Mouse (Mus musculus) cerebellum, adult (tissue): Measurements from ENCODE around the gene Zfp488.

Experiments used
- ATAC-seq: cut with Nextera tagmentation; 2 replicates; pipeline ENCODE4 v1.9.2; 2017; ENCODE audit warnings: mild to moderate bottlenecking, moderate library complexity, mixed read lengths; ENCODE audit not compliant: insufficient number of reproducible peaks, low FRiP score, low TSS enrichment

Zfp488 gene

DNA sequence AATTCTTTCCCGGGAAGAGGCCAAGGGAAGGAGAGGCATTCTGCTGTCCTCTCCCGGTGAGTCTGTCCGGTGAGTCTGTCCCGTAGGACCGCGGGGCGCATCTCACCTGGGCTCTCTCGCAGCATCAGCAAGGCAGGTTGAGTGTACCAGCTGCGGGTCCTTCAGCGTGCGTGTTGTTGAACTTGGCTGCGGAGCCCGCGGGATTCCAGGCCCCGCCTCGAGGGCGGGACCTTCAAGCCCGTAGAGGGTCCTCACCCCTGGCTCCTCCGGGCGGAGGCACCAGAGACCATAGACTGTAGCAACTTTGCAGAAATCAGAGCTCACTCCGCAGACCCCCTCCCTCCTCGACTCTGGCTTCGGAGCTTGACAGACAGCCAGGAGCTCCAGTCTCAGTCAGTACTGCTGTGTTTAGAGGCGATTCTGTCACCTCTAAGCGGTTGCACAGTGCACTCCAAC is at the start of gene Zfp488:
Gene Zfp488 (minus strand): TSS at position 161 of the 456 bp plus-strand sequence.
- peak; percentile 36; the same call in 1 of the 2 replicates for ATAC-seq

GRCm38 (mm10) chr14:34026710-34027109 is 48.1 kb upstream of the Zfp488 start:
- ATAC-seq: no peak

DNA sequence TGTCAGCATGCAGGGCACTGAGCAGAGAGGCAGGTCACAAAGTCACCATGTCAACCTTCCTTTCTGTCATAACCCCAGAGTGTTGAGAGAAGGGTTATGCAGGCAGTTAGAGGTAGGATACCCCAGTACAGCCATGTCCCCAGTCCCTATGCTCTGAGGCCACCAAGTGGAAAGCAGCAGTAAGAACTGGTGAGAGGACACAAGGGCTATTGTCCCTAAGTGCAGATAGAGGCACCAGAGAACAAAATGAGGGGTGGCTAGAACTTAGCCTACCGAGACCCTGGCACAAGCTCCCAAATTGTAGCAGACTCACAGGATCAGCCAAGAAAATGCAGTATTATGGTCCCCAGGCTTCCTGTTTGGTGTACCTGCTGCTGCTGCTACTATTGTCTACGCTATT is 38.4 kb upstream of the Zfp488 start:
- no peak for ATAC-seq

- ATAC-seq: no peak
Measured at GRCm38 (mm10) chr14:34016381-34016780, 37.8 kb upstream of the Zfp488 start, which contains the start of gene Gm5460. Gene Gm5460, plus strand, starts transcription at chr14:34016758.

- no peak for ATAC-seq
Measured at GRCm38 (mm10) chr14:34015063-34015462, 36.5 kb upstream of the Zfp488 start, which contains the start of gene Gm30083. Gene Gm30083, minus strand, starts transcription at chr14:34015182.

GRCm38 (mm10) chr14:34002358-34002757 is 23.8 kb upstream of the Zfp488 start:
- no peak for ATAC-seq

DNA sequence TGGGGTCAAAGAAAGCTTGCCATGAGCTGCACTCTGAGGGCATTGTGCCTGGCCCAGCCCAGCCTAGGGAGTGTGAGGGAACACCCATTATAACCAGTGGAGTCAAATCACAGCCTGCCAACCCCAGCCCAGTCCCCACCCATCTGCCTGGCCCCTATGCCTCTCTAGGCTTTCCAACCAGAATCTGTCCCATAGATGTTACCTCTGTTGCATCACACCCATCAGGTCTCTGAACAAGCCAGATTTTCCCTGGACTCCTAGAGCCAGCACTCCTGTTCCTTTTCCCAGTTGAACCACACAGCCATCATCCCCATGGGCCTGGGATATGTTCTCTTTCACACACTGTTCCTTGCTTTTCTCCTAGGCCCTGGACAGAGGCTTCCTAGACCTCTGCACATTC is 22.9 kb upstream of the Zfp488 start:
- ATAC-seq: no peak

GRCm38 (mm10) chr14:34000076-34000475 is 21.5 kb upstream of the Zfp488 start:
- ATAC-seq: no peak

- no peak for ATAC-seq
Measured at GRCm38 (mm10) chr14:33997427-33997826, 18.9 kb upstream of the Zfp488 start.

- ATAC-seq: no peak
Measured at GRCm38 (mm10) chr14:33993521-33994289, 15.1 kb upstream of the Zfp488 start.

- ATAC-seq: no peak
Measured at GRCm38 (mm10) chr14:33993051-33993450, 14.5 kb upstream of the Zfp488 start.

- peak; percentile 88 for ATAC-seq
Measured at GRCm38 (mm10) chr14:33991971-33992370, 13.4 kb upstream of the Zfp488 start.

DNA sequence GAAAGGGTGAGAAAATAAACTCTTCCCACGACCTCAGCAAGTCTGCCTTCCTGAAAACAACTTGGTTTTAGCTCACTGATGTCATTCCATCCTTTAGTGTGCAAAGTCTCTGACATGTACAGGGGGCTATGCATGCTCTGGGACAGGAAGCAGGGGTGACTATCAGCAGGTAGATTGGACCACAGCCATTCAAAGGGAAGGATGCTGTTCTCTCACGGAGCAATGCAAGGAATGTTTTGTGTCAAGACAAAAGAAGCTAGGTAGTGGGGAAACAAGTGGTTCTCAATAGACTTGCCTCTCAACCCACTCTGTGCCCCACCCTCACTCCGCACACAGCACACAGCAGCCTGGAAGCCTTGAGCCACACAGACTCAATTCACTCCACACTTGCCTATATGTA is 10.6 kb upstream of the Zfp488 start:
- ATAC-seq: no peak

GRCm38 (mm10) chr14:33977748-33978147 is 816 bp downstream of the Zfp488 start:
- ATAC-seq: no peak

DNA sequence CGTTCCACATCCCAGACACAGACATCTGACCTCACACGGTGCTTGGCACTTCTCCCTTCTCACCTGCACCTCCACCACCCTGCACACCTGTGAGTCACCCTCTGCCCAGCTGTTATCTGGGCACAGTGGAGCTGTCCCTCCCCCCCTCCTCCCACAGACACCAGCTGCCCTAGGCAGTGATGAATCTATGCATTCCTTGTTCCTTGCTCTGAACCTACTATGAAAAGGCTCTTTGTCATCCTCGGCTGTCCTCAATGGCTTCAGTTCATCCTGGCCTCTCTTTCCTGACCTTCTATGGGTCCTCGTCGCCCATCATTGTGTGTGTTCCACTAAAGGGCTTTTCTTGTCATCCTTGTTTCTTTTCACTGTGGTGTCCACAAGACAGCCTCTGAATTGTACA is 3.8 kb downstream of the Zfp488 start:
- ATAC-seq: no peak

- no peak for ATAC-seq
Measured at GRCm38 (mm10) chr14:33972679-33973078, 5.9 kb downstream of the Zfp488 start.

- ATAC-seq: no peak
Measured at GRCm38 (mm10) chr14:33965675-33966074, 12.9 kb downstream of the Zfp488 start.

DNA sequence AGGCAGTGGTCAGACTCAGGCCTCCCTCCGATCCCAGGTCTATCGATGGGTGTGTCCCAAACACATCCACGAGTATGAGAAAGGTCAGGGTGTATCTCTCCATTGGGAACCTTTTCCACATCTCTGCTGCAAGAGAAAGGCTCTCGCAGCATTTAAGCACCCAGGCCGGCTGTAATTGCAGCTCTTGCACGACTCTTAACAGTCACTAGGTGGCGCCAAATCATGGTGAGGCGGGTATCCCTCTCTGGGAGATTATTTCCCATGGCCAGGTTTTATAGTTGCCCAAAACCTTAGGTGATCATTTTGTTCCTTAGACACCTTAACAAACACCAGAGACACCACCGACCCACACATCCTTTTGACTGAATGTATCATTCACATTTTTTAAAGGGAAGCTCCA is 19.2 kb downstream of the Zfp488 start:
- peak; percentile 51; the same call in 1 of the 2 replicates for ATAC-seq

GRCm38 (mm10) chr14:33958841-33959240 is 19.7 kb downstream of the Zfp488 start:
- no peak for ATAC-seq

DNA sequence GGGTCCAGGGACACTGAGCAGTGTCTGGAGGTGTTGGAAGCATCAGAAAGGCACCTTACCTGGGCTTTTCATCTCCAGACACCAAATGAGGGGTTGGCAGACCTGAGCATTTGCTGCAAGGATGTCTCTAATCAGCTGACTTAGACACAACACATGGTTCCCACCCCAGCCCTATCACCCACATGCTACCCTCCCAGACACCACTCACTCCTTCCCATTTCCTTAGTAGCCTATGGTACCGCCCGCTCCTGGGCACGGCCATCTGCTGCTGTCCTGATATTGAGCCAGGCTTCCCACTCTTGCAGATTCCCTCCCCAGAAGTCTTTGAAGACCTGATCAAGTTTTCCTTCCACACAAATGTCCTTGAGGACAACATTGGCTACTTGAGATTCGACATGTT is 20.4 kb downstream of the Zfp488 start:
- no peak for ATAC-seq

DNA sequence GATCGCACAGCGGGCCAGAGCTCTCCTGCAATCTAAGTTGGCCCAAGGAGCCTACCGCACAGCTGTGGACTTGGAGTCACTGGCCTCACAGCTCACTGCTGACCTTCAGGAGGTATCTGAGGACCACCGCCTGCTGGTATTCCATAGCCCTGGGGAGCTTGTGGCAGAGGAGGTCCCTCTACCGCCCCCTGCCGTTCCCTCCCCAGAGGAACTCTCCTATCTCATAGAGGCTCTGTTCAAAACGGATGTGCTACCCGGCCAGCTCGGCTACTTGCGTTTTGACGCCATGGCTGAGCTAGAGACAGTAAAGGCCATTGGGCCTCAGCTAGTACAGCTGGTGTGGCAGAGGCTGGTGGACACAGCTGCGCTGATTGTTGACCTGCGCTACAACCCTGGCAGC is 22.5 kb downstream of the Zfp488 start:
- no peak for ATAC-seq

GRCm38 (mm10) chr14:33953761-33954160 is 24.8 kb downstream of the Zfp488 start, which contains the start of gene Rbp3:
Gene Rbp3, plus strand, starts transcription at chr14:33954003.
- ATAC-seq: no peak
